Mouse (Mus musculus): ENCODE data around the gene Fam124a. TPM values are rescaled to one million over a fixed set of nuclear protein-coding genes. Genes with fewer than 3 reads are reported as not detected.
"Not testable (repeated sequence)": the region's sequence is repeated elsewhere in the genome, so short reads cannot be mapped to it uniquely, and the experiment has no call there.

Fam124a gene
- polyA plus RNA-seq, 1 experiment, result not detected

- H3K27ac ChIP-seq (ENCODE audit: insufficient read depth, low read depth, low read length), result no peak overlapping the region
- WGBS, result 74% methylated on average over 5 of the region's 5 CpGs
- no peak for TF ChIP-seq CTCF (IDR thresholded peaks at IDR 0.05; ENCODE audit: insufficient read depth, low read depth, low read length)
- no peak for TF ChIP-seq POLR2A (IDR thresholded peaks at IDR 0.05; ENCODE audit: insufficient read depth, low read depth, low read length)
- peaks cover 4% of the 10 kb centered on the region for H3K4me1 ChIP-seq (ENCODE audit: control insufficient read depth, insufficient read depth, low read length)
- H3K4me3 ChIP-seq (ENCODE audit: insufficient read depth, low read depth, low read length), result no peak overlapping the region
These were observed 84.0 kb downstream of the Fam124a start for GRCm38 (mm10) chr14:62639551-62639950.

- Histone ChIP-seq H3K4me3 (ENCODE audit: insufficient read depth, low read depth, low read length) (no peak overlapping the region), H3K4me1 (ENCODE audit: control insufficient read depth, insufficient read depth, low read length) (peaks cover 4% of the 10 kb centered on the region), H3K27ac (ENCODE audit: insufficient read depth, low read depth, low read length) (no peak overlapping the region)
- 69% methylated on average over 4 of the region's 4 CpGs for WGBS
- no peak for TF ChIP-seq POLR2A (IDR thresholded peaks at IDR 0.05; ENCODE audit: insufficient read depth, low read depth, low read length)
These were observed 84.9 kb downstream of the Fam124a start for GRCm38 (mm10) chr14:62640396-62640795.

GRCm38 (mm10) chr14:62642368-62642767 is 86.8 kb downstream of the Fam124a start:
- 34% methylated on average over 6 of the region's 7 CpGs for WGBS
- not testable (repeated sequence) for H3K4me3 ChIP-seq (ENCODE audit: insufficient read depth, low read depth, low read length)

DNA sequence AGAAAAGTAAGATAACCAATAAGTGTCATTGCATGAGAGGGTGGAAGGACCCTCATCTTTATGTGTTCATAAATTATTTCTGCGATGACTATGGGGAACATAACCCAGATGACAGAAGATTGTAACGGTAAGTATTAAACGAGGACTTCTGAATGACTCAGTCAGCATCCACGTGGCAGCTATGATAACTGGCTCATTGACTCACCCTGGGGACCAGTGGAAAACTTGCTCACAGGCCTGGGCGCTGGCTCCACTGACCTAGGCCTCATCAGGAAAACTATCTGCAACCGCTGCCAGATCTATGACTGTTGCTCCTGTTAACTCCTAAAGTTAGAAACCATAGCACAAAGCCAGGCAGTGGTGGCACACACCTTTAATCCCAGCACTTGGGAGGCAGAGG is 92.9 kb downstream of the Fam124a start:
- no peak overlapping the region for H3K4me3 ChIP-seq (ENCODE audit: insufficient read depth, low read depth, low read length)
- TF ChIP-seq CTCF (IDR thresholded peaks at IDR 0.05; ENCODE audit: insufficient read depth, low read depth, low read length), result no peak
- no peaks in the 10 kb centered on the region for H3K4me1 ChIP-seq (ENCODE audit: control insufficient read depth, insufficient read depth, low read length)
- no peak overlapping the region for H3K27ac ChIP-seq (ENCODE audit: insufficient read depth, low read depth, low read length)
- 88% methylated on average over 6 of the region's 6 CpGs for WGBS

More at GRCm38 (mm10) chr14:62642368-62642767, 86.8 kb downstream of the Fam124a start:
- not testable (repeated sequence) for H3K27ac ChIP-seq (ENCODE audit: insufficient read depth, low read depth, low read length); H3K4me1 ChIP-seq (ENCODE audit: control insufficient read depth, insufficient read depth, low read length)

- Histone ChIP-seq H3K4me1 (ENCODE audit: control insufficient read depth, insufficient read depth, low read length) (no peaks in the 10 kb centered on the region), H3K4me3 (ENCODE audit: insufficient read depth, low read depth, low read length) (no peak overlapping the region), H3K27ac (ENCODE audit: insufficient read depth, low read depth, low read length) (no peak overlapping the region)
- WGBS, result 77% methylated on average over 3 of the region's 3 CpGs
- no peak for TF ChIP-seq POLR2A (IDR thresholded peaks at IDR 0.05; ENCODE audit: insufficient read depth, low read depth, low read length)
- TF ChIP-seq CTCF (IDR thresholded peaks at IDR 0.05; ENCODE audit: insufficient read depth, low read depth, low read length), result no peak
These were observed 94.8 kb downstream of the Fam124a start for GRCm38 (mm10) chr14:62650376-62650775.

- H3K4me3 ChIP-seq (ENCODE audit: insufficient read depth, low read depth, low read length), result no peak overlapping the region
- TF ChIP-seq CTCF (IDR thresholded peaks at IDR 0.05; ENCODE audit: insufficient read depth, low read depth, low read length) (no peak), POLR2A (IDR thresholded peaks at IDR 0.05; ENCODE audit: insufficient read depth, low read depth, low read length) (no peak)
- WGBS, result 95% methylated on average over 3 of the region's 3 CpGs
- H3K27ac ChIP-seq (ENCODE audit: insufficient read depth, low read depth, low read length), result no peak overlapping the region
- no peaks in the 10 kb centered on the region for H3K4me1 ChIP-seq (ENCODE audit: control insufficient read depth, insufficient read depth, low read length)
These were observed 96.2 kb downstream of the Fam124a start for GRCm38 (mm10) chr14:62651771-62652170.

GRCm38 (mm10) chr14:62655996-62656395 is 100.5 kb downstream of the Fam124a start:
- Histone ChIP-seq H3K4me1 (ENCODE audit: control insufficient read depth, insufficient read depth, low read length) (no peaks in the 10 kb centered on the region), H3K4me3 (ENCODE audit: insufficient read depth, low read depth, low read length) (no peak overlapping the region), H3K27ac (ENCODE audit: insufficient read depth, low read depth, low read length) (no peak overlapping the region)
- 90% methylated on average over 7 of the region's 7 CpGs for WGBS
- TF ChIP-seq POLR2A (IDR thresholded peaks at IDR 0.05; ENCODE audit: insufficient read depth, low read depth, low read length) (no peak), CTCF (IDR thresholded peaks at IDR 0.05; ENCODE audit: insufficient read depth, low read depth, low read length) (no peak)

DNA sequence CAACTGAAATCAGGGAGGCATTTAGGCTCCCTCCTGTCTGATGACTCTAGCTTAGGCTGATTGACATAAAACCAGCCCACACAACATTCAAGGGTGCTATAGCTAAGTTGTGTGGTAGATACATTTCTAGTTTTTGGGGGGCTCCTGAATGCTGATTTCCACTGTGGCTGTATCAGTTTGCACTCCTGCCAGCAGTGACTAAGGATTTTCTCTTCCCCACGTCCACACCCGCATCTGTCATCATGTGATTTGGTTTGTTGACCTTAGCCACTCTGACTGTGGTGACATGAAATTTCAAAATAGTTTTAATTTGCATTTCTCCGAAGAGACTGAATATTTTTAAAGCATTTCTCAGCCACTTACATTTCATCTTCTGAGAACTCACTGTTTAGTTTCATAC is 101.9 kb downstream of the Fam124a start:
- Histone ChIP-seq H3K4me3 (ENCODE audit: insufficient read depth, low read depth, low read length) (no peak overlapping the region), H3K27ac (ENCODE audit: insufficient read depth, low read depth, low read length) (no peak overlapping the region), H3K4me1 (ENCODE audit: control insufficient read depth, insufficient read depth, low read length) (no peaks in the 10 kb centered on the region)
- WGBS, result 84% methylated on average over 3 of the region's 3 CpGs
- no peak for TF ChIP-seq POLR2A (IDR thresholded peaks at IDR 0.05; ENCODE audit: insufficient read depth, low read depth, low read length)
- TF ChIP-seq CTCF (IDR thresholded peaks at IDR 0.05; ENCODE audit: insufficient read depth, low read depth, low read length), result no peak

Other genes with a start within 250 kb of the Fam124a start
- not detected in 2 replicates for gene Gucy1b2, start 99.4 kb upstream of the Fam124a start, polyA plus RNA-seq (2012; ENCODE audit: insufficient read depth, insufficient read length, low replicate concordance, missing spikeins)
- not detected in 2 replicates for gene Gm4131, start 11.2 kb downstream of the Fam124a start, polyA plus RNA-seq (2012; ENCODE audit: insufficient read depth, insufficient read length, low replicate concordance, missing spikeins)
- not detected in 2 replicates for gene Serpine3, start 107.9 kb downstream of the Fam124a start, polyA plus RNA-seq (2012; ENCODE audit: insufficient read depth, insufficient read length, low replicate concordance, missing spikeins)
- gene Ints6, start 205.4 kb downstream of the Fam124a start, polyA plus RNA-seq (2012; ENCODE audit: insufficient read depth, insufficient read length, low replicate concordance, missing spikeins), result not detected in 2 replicates